Mouse (Mus musculus) heart, embryonic 11.5 days (tissue): ENCODE measurements at regions not wholly inside any gene's neighbourhood (a gene's known extent, or its start where the extent isn't known, plus 50 kb on each side); places are given as distances from the start of the nearest gene placed in this dataset.

Experiments
- ATAC-seq: fragments of 200-750 bp; cut with Nextera tagmentation; replicated peaks from 2 replicates; pipeline ENCODE4 v1.8.0; 2017; ENCODE audit warnings: moderate library complexity; ENCODE audit not compliant: insufficient number of reproducible peaks, low FRiP score, low TSS enrichment
- H3K27ac ChIP-seq: fragments of 300-500 bp; sonication (generic); 2 replicates; pipeline ENCODE4 v1.5.1; 2014; ENCODE audit warnings: mild to moderate bottlenecking, low read depth, low read length
- H3K27me3 ChIP-seq: fragments of 300-500 bp; sonication (generic); 2 replicates; pipeline ENCODE4 v1.6.1; 2014; ENCODE audit warnings: mild to moderate bottlenecking, low read length, mixed read lengths; ENCODE audit not compliant: control insufficient read depth, insufficient read depth
- H3K36me3 ChIP-seq: fragments of 300-500 bp; sonication (generic); 2 replicates; pipeline ENCODE4 v1.6.1; 2014; ENCODE audit warnings: mild to moderate bottlenecking, low read length, moderate library complexity, mixed read lengths; ENCODE audit not compliant: control insufficient read depth, insufficient read depth
- H3K4me1 ChIP-seq: fragments of 300-500 bp; sonication (generic); 2 replicates; pipeline ENCODE4 v1.6.1; 2014; ENCODE audit warnings: low read length; ENCODE audit not compliant: control insufficient read depth, insufficient read depth
- H3K4me2 ChIP-seq: fragments of 300-500 bp; sonication (generic); 2 replicates; pipeline ENCODE4 v1.6.1; 2014; ENCODE audit warnings: mild to moderate bottlenecking, moderate library complexity
- H3K4me3 ChIP-seq: fragments of 300-500 bp; sonication (generic); 2 replicates; pipeline ENCODE4 v1.5.1; 2014; ENCODE audit warnings: low read depth, low read length
- H3K9ac ChIP-seq: fragments of 300-500 bp; sonication (generic); 2 replicates; pipeline ENCODE4 v1.6.1; 2014; ENCODE audit warnings: mild to moderate bottlenecking, low read depth, low read length, moderate library complexity
- H3K9me3 ChIP-seq: fragments of 300-500 bp; sonication (generic); replicated peaks from 2 replicates; pipeline ENCODE4 v1.6.1; 2016; ENCODE audit warnings: low read length; ENCODE audit not compliant: control insufficient read depth
- WGBS: fragments of 180-500 bp; shearing (Covaris S2); extraction: QIAGEN DNeasy Blood & Tissue Kit; methylation state at CpG from one replicate; pipeline ENCODE4 v1.1.7; 2014; ENCODE audit not compliant: insufficient replicate concordance; 5-methylcytosine and 5-hydroxymethylcytosine counted together

- H3K9ac ChIP-seq, result no peak overlapping the region
- no peaks in the 10 kb centered on the region for H3K4me1 ChIP-seq
- H3K9me3 ChIP-seq, result no peaks in the 10 kb centered on the region
- H3K4me2 ChIP-seq, result no peak overlapping the region
- 43% methylated on average over 7 of the region's 7 CpGs for WGBS
- no peak for ATAC-seq
- H3K27ac ChIP-seq, result peak overlapping the region; percentile 50; the same call in 1 of the 2 replicates
- no peaks in the 10 kb centered on the region for H3K27me3 ChIP-seq
- no peak overlapping the region for H3K4me3 ChIP-seq
- no peaks in the 10 kb centered on the region for H3K36me3 ChIP-seq
These were observed 114.8 kb downstream of the Rpap3 start for GRCm38 (mm10) chr15:97590732-97591292.

DNA sequence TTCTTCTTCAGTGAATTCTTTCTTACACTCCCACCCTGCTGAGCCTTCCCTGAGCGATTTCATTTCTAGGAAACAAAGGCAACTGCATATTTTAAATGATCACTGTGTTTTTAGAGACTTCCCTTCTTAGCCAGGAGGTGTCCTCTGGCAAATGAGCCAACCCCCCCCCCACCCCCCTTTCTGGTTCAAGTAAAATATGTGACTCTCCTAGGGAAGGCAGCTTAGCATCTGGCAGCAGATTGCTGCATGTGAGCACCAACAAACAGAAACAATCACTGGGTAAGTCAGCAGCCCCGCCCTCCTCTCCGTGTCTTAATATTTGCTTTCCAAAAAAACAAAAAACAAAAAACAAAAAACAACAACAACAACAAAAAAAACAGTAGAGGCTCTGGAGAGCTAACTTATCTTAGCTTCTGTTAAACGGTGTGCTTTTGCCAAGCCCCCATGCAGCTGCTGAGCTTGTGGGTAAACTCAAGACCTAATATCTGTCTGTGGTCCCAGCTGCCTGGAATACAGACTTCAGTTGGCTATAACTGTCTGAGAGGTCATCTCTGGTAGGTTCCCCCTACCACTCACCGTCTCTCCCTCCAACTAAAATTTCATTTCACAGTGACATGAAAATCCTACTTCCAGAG lies 117.9 kb downstream of the Rpap3 start:
- Histone ChIP-seq H3K4me2 (no peak overlapping the region), H3K9me3 (no peaks in the 10 kb centered on the region), H3K4me1 (no peaks in the 10 kb centered on the region), H3K27ac (no peak overlapping the region), H3K9ac (no peak overlapping the region), H3K4me3 (no peak overlapping the region), H3K27me3 (no peaks in the 10 kb centered on the region), H3K36me3 (no peaks in the 10 kb centered on the region)
- 71% methylated on average over 5 of the region's 5 CpGs for WGBS
- ATAC-seq, result no peak

- no peaks in the 10 kb centered on the region for H3K4me1 ChIP-seq
- no peaks in the 10 kb centered on the region for H3K9me3 ChIP-seq
- no peak overlapping the region for H3K9ac ChIP-seq
- H3K27me3 ChIP-seq, result no peaks in the 10 kb centered on the region
- ATAC-seq, result 0 out of 2 replicates have a peak, but pooled peaks have one; percentile 42
- no peaks in the 10 kb centered on the region for H3K36me3 ChIP-seq
- no peak overlapping the region for H3K4me2 ChIP-seq
- 20% methylated on average over 13 of the region's 13 CpGs for WGBS
- H3K4me3 ChIP-seq, result no peak overlapping the region
- no peak overlapping the region for H3K27ac ChIP-seq
These were observed 123.9 kb downstream of the Rpap3 start for GRCm38 (mm10) chr15:97581724-97582154.

GRCm38 (mm10) chr15:97580726-97581125 lies 124.9 kb downstream of the Rpap3 start:
- no peak overlapping the region for H3K27ac ChIP-seq
- WGBS, result 70% methylated on average over 6 of the region's 6 CpGs
- H3K4me2 ChIP-seq, result no peak overlapping the region
- no peaks in the 10 kb centered on the region for H3K27me3 ChIP-seq
- H3K36me3 ChIP-seq, result no peaks in the 10 kb centered on the region
- no peaks in the 10 kb centered on the region for H3K9me3 ChIP-seq
- ATAC-seq, result no peak
- no peak overlapping the region for H3K4me3 ChIP-seq
- H3K4me1 ChIP-seq, result no peaks in the 10 kb centered on the region
- no peak overlapping the region for H3K9ac ChIP-seq

DNA sequence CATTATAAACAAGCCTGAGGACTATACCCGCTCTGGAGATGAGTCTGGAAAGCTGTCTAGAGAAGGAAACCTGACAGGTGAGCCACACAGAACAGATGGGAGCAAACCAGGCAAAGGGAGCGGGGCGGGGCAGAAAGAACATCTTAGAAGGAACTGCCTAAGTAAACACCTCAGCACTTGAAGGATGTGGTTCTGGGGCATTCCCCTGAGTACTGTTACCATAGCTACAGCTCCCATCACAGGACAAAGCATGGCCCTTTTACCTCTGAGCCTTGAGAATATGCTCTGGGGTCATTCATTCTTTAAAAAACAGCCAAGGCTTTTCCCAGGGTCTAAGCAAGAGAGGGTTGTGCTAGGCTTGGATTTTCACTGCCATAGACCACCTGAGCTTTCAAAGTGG lies 127.6 kb downstream of the Rpap3 start:
- Histone ChIP-seq H3K9ac (no peak overlapping the region), H3K27ac (no peak overlapping the region), H3K4me2 (no peak overlapping the region), H3K4me1 (no peaks in the 10 kb centered on the region), H3K9me3 (no peaks in the 10 kb centered on the region), H3K27me3 (no peaks in the 10 kb centered on the region), H3K36me3 (no peaks in the 10 kb centered on the region), H3K4me3 (no peak overlapping the region)
- no peak for ATAC-seq
- WGBS, result 84% methylated on average over 3 of the region's 3 CpGs

DNA sequence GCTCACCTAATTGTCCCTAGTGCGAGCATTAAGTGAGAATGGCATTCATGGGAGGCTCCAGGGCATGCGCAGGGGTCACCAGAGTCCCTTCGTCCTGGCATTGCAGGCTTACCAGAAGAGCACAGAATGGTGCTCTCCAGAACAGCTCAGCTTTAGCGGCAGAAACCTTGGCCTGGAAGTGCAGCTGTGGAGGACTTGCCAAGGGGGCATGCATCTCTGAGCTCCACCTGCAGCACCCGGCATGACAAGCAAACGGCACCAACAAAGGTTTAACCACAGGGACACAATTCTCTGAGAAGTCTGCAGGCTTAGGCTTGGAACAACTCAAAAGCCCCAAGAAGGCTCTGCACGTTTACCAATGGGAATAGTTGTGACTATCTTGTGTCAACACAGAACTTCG lies 128.4 kb downstream of the Rpap3 start:
- Histone ChIP-seq H3K4me2 (no peak overlapping the region), H3K27ac (no peak overlapping the region), H3K4me3 (no peak overlapping the region), H3K4me1 (no peaks in the 10 kb centered on the region), H3K36me3 (no peaks in the 10 kb centered on the region), H3K9me3 (no peaks in the 10 kb centered on the region), H3K9ac (no peak overlapping the region), H3K27me3 (no peaks in the 10 kb centered on the region)
- WGBS, result 76% methylated on average over 8 of the region's 8 CpGs
- ATAC-seq, result no peak

DNA sequence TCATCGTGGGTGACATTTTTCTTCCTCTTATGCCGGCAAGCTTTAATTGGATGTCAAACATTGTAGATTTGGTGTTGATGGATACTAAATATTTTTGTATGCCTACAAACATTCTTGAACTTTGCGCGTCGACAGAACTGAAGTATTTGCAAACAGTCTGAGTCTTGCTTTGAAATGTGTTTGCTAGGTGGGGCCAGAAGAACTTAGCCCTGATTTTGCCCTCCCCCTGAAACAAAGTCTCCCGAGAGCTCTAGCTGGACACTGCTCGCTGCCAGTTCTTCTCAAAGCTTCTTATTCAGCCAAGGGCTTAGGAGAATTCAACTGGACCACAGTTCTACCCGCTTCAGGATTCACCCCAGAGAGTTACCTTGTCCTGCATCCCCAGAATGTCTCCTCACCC lies 133.0 kb downstream of the Rpap3 start:
- ATAC-seq, result no peak
- no peak overlapping the region for H3K27ac ChIP-seq
- no peaks in the 10 kb centered on the region; the same call in 1 of the 2 replicates for H3K4me1 ChIP-seq
- no peaks in the 10 kb centered on the region for H3K9me3 ChIP-seq
- H3K27me3 ChIP-seq, result no peaks in the 10 kb centered on the region
- no peak overlapping the region for H3K4me3 ChIP-seq
- no peak overlapping the region for H3K9ac ChIP-seq
- WGBS, result 69% methylated on average over 8 of the region's 8 CpGs
- no peaks in the 10 kb centered on the region for H3K36me3 ChIP-seq
- H3K4me2 ChIP-seq, result no peak overlapping the region

- no peak for ATAC-seq
- Histone ChIP-seq H3K4me1 (no peaks in the 10 kb centered on the region; the same call in 1 of the 2 replicates), H3K4me3 (no peak overlapping the region), H3K4me2 (no peak overlapping the region), H3K27me3 (no peaks in the 10 kb centered on the region), H3K9me3 (no peaks in the 10 kb centered on the region), H3K36me3 (no peaks in the 10 kb centered on the region), H3K27ac (no peak overlapping the region), H3K9ac (no peak overlapping the region)
These were observed 133.7 kb downstream of the Rpap3 start for GRCm38 (mm10) chr15:97571885-97572284.

- Histone ChIP-seq H3K9ac (no peak overlapping the region), H3K36me3 (no peaks in the 10 kb centered on the region), H3K4me3 (no peak overlapping the region), H3K27me3 (no peaks in the 10 kb centered on the region), H3K9me3 (peaks cover 11% of the 10 kb centered on the region), H3K4me1 (no peaks in the 10 kb centered on the region), H3K27ac (no peak overlapping the region), H3K4me2 (no peak overlapping the region)
- 89% methylated on average over 3 of the region's 3 CpGs for WGBS
- ATAC-seq, result no peak
These were observed 145.5 kb downstream of the Rpap3 start for GRCm38 (mm10) chr15:97560096-97560495.
